Mouse (Mus musculus) right cerebral cortex, postnatal 14 days (tissue): ENCODE results near the gene Srxn1.

Source experiments
- DNase-seq: peaks from one replicate; pipeline ENCODE4 v3.0.0; 2022

The Srxn1 gene

GRCm38 (mm10) chr2:152090486-152090885, 14.8 kb upstream of the Srxn1 start:
- no peak for DNase-seq

GRCm38 (mm10) chr2:152091342-152092056, 13.8 kb upstream of the Srxn1 start:
- DNase-seq: no peak

GRCm38 (mm10) chr2:152092927-152093326, 12.4 kb upstream of the Srxn1 start:
- DNase-seq: no peak

GRCm38 (mm10) chr2:152093356-152093792, 11.9 kb upstream of the Srxn1 start:
- DNase-seq: peak; percentile 67

DNA sequence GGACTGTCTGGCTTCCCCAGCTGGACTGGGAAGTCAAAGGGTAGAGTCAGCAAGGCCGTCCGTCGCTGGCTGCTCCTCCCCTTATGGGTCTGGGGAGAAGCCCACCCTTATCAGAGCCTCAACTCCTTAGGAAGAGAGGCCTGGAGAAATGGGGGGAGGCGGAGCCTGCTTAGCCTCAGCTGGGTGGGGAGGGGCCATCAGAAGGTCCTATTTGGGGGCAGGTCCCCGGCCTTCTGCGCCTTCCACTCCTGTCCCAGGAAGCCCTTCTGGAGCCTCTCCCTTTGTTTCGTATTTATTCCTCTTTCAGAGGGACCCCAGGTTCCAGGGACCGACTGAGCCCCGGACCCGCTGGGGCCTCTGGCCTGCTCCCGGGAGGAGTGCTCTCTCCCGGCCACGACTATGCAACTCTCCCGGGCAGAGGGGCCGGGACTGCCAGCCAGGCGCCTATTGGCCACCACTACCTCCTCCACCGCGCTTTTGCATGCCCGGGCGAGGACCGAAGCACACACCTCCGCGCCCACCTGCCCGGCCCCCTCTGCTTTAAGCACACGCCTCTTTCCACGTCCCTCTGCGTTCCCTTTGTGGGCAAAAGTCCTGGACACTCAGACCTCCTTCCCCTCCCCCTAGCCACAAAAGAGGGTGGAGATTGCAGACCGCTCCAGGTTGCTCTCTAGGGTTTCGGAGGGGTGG, 10.3 kb upstream of the Srxn1 start:
- DNase-seq: no peak

- DNase-seq: no peak
Measured at GRCm38 (mm10) chr2:152096922-152097321, 8.4 kb upstream of the Srxn1 start.

DNA sequence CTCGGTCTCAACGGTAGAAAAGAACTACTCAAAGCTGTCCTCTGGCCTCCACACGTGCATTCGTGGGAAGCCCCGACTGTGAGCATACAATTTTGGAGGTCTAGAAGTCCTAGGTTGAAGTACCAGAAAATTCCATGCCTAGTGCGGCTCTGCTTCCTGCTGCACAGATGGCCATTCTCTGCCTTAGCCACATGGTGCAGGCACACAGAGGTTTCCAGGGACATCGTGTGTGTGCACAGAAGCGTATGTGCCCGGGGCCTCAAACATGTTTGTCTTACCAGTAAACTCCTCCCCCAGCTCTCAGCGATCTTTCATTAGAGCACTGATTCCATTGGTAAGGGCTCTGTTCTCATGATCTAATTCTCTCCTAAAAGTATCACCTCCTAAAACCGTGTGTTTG, 7.4 kb upstream of the Srxn1 start:
- no peak for DNase-seq

GRCm38 (mm10) chr2:152099538-152099937, 5.8 kb upstream of the Srxn1 start:
- no peak for DNase-seq

DNA sequence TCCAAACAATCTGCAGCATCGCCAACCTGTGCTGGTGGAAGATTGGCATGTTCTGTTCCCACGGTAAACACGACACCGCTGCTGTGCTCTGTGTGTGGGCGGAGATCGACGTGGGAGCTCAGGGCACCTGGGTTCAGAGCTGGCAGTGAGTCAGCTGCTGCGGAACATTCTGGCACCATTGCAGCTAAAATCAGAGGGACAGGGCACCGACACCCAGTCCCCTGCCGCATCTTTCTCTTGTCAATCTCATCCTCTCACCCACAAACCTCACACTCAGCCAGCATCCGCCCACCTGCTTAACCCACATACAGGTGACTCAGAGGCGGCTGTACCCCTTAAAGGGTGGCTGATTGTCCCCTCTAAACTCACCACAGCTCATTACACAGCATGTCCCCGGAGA, 3.6 kb upstream of the Srxn1 start:
- DNase-seq: no peak

- DNase-seq: no peak
Measured at GRCm38 (mm10) chr2:152102369-152102768, 2.9 kb upstream of the Srxn1 start.

DNA sequence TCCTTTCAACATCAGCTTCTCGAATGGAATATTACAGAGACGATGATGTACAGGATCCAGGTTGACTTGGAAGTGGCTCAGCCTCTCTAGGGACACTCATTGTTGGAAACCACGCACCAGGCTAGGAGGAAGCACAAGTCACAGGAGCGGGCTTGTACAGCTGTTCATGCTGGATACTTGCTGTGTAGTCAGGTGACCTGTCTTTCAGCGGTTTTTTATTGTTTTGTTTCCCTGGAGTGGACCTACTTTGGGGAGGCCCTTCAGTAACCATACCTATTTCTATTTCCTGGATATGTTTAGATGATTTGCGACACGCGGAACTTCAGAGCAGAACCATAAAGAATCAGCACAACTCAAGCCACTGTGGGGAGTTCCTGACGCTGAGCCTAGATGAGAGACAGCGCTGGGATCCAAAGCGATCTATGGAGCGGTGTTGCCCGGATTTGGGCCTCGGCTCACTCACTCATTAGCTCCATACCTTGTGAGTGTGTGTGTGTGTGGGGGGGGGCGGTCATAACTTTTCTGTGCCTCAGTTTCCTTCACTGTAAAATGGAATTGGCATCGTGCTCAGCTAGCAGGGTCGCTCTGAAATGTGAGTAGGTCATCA, 502 bp upstream of the Srxn1 start:
- DNase-seq: no peak

- no peak for DNase-seq
Measured at GRCm38 (mm10) chr2:152106225-152106595, 894 bp downstream of the Srxn1 start.

DNA sequence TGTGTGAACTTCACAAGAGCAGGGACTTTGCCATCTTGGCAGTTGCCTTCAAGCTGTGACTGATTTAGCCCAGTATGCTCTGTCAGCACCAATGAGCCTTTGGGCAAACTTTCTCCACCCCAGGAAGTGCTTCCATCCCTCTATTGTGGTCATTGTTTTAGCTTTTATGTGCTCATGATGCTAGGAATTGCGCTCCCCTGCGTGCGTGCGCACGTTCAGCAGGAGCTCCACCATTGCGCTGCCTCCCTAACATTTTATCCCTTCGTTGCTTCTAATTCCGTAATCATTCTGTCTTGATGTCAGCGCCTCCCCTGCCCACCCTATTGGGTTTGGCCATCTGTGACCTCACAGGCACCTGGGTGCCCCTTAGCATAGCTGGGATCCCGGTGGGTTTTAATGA, 1.3 kb downstream of the Srxn1 start:
- no peak for DNase-seq

DNA sequence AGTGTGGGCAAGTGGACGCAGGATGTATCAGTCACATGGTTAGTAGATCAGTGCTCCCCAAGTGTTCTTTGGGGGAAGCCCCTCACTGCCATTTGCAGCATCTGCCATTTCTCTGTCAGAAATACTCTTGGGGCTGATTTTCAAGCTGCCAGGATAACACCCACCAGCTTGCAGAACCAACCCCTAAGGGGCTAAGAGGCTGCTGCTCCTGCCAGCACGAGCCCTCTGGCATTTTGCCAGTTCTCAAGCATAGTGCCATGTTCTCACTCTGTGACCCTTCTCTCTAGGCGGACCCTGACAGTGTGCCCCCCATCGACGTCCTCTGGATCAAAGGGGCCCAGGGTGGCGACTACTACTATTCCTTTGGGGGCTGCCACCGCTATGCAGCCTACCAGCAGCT, 3.4 kb downstream of the Srxn1 start:
- no peak for DNase-seq

- DNase-seq: no peak
Measured at GRCm38 (mm10) chr2:152109386-152109785, 4.1 kb downstream of the Srxn1 start.

- DNase-seq: no peak
Measured at GRCm38 (mm10) chr2:152111311-152111710, 6.0 kb downstream of the Srxn1 start.

GRCm38 (mm10) chr2:152111920-152112319, 6.6 kb downstream of the Srxn1 start:
- peak; percentile 94 for DNase-seq

DNA sequence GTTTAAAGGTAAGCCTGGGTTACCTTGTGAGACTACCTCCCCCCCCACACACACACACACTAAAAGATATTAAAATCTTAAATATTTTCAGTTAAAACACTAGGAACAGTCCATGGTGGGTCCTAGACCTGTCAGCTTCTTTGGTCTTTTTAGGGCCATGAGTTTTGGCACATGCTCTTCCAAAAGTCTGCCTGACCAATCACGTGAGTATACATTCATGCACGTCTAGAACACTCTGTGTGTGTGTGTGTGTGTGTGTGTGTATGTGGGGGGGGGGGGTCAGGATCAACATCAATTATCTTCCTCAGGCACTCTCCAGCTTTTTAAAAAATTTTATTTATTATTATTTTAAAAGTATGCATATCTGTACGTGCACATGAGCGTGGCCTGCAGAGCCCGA, 7.2 kb downstream of the Srxn1 start:
- no peak for DNase-seq

GRCm38 (mm10) chr2:152112970-152113369, 7.7 kb downstream of the Srxn1 start:
- DNase-seq: no peak

DNA sequence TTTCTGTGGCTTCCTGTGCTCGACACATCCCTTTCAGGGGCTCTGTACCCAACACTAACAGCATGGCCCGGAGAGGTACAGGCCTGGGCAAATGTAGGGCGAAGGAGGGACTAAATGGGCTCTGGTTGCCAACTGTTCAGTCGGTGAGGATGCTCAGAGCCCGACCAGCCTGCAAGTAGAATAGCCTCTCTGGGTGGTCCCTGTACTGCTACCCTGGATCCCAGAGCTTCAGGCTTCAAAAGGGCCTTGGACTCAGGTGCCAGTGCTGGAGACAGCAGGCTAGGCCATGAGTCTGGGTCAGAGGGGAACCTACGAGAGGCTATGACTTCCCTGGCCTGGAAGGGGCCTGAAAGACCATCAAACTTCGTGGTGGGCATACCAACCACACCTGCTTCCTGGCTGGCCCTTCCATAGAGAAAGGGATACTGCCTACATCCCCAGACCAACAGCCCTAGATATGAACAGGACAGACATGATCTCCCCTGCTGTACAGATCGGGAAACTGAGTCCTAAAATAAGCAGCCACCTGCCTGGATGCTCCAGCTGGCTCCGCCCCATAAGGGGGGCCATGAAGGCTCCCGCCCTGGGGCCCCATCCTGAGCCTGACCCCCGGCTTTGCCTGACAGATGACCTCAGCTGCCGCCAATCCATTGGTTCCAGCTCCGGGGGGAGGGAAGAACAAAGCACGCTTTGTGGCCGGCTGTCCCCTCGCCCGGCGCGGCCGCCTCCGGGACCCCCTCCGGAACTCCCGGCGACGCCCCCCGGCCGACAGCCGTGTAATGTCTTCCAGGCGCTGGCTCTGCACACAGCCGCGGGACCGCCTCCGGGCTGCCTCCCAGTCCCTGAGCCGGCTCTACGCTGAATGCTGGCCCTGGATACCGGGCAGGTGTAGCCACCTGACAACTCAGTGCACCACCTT, 9.0 kb downstream of the Srxn1 start:
- peak; percentile 30 for DNase-seq

DNA sequence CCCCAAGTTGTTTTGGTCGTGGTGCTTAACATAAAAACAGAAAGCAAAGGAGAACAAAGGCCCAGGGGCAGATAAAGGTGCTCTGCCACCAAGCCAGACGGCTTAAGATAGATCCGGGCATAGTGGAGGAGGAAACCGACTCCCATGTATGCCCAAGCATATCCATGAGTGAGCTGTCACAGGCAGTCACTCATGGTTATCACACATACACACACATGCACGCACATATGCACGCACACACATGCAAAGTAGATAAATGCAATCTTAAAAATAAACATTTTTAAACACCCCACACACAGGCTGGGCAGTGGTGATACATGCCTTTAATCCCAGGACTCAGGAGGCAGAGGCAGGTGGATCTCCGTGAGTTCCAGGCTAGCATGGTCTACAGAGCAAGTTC, 12.4 kb downstream of the Srxn1 start:
- no peak for DNase-seq

DNA sequence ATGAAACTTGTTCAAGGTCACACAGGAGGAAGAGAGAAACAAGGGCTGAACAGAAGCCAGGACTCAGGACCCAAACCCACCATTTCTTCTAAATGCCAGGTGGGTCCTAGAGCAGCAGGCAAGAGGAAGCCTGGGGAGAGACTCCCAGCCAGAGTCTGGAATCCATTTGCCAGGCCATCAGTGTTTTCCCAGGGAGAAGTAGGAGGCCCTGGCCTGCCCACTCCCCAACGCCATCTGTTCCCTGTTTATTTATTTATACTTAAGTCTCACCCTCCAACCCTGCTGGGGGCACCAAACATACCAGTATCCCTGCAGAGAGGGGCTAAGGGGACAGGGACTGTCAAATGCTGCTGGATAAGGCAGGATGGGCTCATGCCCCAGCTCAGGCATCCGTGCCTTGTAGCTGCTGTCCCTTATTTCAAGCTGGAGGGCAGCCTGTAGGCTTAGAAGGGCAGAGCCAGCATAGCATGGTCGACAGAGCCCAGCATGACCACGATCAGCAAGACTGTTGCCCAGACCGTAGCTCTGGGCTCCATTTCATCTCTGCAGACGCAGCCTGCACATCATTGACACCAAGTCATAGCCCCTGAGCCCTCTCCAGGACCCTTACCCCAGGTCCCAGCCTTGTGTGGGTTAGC, 14.0 kb downstream of the Srxn1 start:
- no peak for DNase-seq

- no peak for DNase-seq
Measured at GRCm38 (mm10) chr2:152122896-152123295, 17.6 kb downstream of the Srxn1 start.
